Mouse (Mus musculus) mouse embryonic stem cell (cell line): ENCODE measurements around the gene Rbm34.

Source experiments
- in situ Hi-C, 2 experiments: fragments of 300-500 bp; cut with MboI; formaldehyde crosslinking; loops; 1 replicate in 1 of 2; 3 replicates in 1 of 2; pipeline ENCODE4 v1.14.3; 2019 to 2020; ENCODE audit warnings: low sequenced_read_pairs in 2 of 2, low pct_unique_long_range_greater_than_20kb in 1 of 2, mixed read lengths in 1 of 2; ENCODE audit not compliant: unreplicated experiment in 1 of 2

The Rbm34 gene

GRCm38 (mm10) chr8:126970579-126971313 is at the start of gene Rbm34:
Rbm34 (minus strand) TSS chr8:126971071.
- in situ Hi-C loops, result no loop called here

GRCm38 (mm10) chr8:127011668-127012067 is 40.8 kb upstream of the Rbm34 start:
- in situ Hi-C loops, result no loop called here

DNA sequence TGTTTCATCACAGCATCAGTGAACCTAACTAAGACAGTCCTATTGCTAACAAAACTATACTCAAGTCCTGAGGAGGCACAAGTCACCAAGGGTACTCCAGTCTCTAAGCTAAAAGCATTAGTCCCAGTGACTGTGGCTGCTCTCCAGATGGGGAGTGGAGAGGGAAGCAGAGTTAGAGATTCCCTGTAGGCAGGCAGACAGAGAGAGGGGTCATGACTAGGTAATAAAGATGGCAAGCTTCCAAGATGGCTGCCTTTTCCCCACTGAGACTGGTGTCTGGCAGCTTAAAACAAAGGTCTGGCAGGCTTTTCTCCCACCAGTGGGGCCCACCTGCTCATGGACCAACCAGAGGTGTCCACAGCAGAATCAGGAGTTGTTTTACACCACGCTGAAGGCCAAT is 23.6 kb upstream of the Rbm34 start:
- in situ Hi-C loops, result loop anchor here (25.0 kb wide), 2 partner anchors 293 to 593 kb away; no protein-coding TSS in a partner anchor

DNA sequence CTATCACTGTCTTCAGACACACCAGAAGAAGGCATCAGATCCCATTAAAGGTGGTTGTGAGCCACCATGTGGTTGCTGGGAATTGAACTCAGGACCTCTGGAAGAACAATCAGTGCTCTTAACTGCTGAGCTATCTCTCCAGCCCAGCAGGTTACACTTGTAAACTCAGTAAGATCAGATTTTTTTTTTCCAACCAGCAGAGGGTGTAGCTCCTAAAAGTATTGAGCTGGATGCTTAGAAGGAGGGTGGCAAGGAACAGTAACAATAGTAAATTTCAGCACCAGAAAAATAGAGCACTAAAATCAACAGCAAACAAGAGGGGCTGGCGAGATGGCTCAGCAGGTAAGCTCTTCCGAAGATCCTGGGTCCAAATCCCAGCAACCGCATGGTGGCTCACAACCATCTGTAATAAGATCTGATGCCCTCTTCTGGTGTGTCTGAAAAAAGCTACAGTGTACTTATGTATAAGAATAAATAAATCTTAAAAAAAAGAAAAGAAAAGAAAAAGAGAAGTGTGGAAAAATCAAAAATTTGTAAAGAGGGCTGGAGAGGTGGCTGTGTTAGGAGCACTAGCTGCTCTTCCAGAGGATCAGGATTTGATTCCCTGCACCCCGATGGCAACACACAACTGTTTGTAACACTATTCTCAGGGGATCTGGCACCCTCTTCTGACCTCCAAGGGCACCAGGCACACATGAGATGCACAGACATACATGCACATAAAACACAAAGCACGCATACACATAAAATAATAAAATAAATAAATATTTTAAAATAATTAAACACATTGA is 18.7 kb upstream of the Rbm34 start:
- in situ Hi-C loops, result loop anchor here (5.0 to 25.0 kb wide), 5 partner anchors 153 to 598 kb away; no protein-coding TSS in a partner anchor

DNA sequence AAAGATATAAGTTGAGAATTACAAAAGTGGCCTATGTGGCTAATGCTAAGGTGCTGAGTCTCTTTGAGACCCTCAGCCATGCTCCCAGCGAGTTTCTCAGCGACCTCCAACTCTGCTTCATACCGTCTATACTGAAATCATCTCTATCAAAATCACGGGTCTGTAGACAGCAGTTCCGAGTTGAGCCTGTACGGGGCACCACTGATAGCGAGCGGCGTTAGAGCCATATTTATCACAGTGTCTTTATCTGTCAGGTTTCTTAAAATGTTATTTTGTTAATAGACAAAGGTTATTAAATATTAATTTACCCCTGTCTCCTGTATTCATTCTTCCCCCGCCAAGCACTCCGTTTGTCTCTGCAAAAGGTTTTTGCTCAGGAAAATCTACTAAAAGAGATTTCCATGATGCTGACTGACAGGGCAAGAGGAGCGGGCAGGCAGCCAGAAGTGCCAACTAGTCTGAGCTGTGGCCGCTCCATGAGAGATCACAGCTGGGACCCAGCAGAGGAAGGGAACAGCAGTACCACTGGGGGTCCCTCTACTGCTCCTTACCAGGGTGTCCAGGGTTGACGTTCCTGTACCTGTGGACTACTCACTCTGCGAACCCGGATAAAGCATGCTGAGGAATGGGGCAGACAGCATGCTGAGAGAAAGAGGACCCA is 17.6 kb upstream of the Rbm34 start:
- in situ Hi-C loops, result loop anchor here (5.0 to 25.0 kb wide), 5 partner anchors 154 to 599 kb away; no protein-coding TSS in a partner anchor

DNA sequence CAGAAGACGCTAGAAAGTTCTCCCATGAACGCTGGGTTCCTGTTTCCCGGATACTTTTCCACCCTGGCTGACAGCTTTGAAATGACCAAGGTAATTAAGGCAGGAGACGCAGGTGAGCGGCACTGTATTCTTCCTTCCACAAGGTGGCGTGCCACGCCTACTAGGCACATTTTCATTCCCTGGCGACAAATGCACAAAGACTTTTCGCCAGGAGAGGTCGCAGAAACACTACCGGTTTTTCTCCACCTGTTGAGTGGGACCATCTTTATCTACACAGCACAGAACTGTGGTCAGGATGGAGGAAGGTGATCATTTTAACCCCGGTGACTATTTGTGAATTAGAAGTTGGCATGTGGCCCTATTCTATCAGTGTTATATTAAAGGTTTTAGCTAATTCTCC is 15.6 kb upstream of the Rbm34 start:
- in situ Hi-C loops, result loop anchor here (5.0 to 25.0 kb wide), 5 partner anchors 156 to 601 kb away; no protein-coding TSS in a partner anchor

- in situ Hi-C loops, result loop anchor here (10.0 to 25.0 kb wide), 4 partner anchors 165 to 607 kb away; no protein-coding TSS in a partner anchor
These were observed 9.2 kb upstream of the Rbm34 start for GRCm38 (mm10) chr8:126980046-126980445.

DNA sequence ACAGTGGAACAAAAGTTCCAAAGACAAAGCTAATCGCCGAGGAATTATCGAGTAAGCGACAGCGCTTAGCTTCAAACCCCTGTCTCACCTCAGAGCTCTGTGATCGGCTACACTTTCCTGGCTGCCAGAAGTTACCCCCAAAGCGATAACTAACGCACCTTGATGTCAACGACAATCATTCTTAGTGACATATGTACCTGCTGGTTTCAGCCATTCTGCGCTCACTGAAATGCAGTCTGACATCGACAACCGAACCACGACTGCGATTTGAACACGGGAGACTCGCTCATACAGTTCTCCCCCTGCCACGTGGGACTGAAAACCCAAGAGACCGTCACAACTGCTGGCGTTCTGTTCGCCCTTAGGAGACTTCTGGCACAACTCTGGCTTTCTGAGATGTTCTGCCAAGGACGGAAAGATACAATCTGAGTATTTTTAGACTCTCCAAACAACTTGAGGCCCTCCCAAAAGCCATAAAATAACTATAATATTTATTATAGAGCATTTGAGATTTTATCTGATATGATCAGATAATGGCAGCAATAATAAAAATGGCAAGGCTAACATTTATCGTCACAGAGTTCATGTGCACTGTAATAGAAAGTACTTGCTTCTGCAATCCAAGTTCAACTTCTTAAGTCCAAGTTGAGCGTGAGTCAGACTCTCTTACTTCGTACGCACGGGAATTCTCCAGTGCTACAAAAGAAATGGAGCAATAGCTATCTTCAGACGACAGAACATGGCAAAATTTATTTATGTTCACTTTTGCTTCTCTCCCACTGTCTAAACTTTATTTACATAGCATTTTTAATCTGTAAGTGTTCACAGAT is 8.4 kb upstream of the Rbm34 start:
- in situ Hi-C loops, result loop anchor here (25.0 kb wide), 2 partner anchors 308 to 608 kb away; no protein-coding TSS in a partner anchor

DNA sequence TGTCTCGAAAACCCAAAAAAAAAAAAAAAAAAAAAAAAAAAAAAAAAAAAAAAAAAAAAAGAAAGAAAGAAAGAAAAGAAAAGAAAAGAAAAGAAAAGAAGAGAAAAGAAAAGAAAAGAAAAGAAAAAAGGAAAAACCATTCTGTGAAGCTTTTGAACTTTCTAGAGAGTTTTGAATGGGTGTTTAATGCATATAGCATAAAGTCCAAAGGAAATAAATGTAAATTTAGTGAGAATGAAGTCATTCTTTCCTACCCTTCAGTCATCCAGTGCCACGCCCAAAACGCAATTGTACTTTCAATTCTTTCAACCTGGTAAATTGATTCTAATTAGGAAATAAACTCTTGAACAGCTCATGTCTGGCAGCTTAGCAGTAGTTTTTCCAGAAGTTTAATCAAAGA is 7.7 kb upstream of the Rbm34 start:
- in situ Hi-C loops, result loop anchor here (25.0 kb wide), 2 partner anchors 309 to 609 kb away; no protein-coding TSS in a partner anchor

- in situ Hi-C loops, result loop anchor here (25.0 kb wide), 2 partner anchors 309 to 609 kb away; no protein-coding TSS in a partner anchor
These were observed 7.2 kb upstream of the Rbm34 start for GRCm38 (mm10) chr8:126978028-126978427.

DNA sequence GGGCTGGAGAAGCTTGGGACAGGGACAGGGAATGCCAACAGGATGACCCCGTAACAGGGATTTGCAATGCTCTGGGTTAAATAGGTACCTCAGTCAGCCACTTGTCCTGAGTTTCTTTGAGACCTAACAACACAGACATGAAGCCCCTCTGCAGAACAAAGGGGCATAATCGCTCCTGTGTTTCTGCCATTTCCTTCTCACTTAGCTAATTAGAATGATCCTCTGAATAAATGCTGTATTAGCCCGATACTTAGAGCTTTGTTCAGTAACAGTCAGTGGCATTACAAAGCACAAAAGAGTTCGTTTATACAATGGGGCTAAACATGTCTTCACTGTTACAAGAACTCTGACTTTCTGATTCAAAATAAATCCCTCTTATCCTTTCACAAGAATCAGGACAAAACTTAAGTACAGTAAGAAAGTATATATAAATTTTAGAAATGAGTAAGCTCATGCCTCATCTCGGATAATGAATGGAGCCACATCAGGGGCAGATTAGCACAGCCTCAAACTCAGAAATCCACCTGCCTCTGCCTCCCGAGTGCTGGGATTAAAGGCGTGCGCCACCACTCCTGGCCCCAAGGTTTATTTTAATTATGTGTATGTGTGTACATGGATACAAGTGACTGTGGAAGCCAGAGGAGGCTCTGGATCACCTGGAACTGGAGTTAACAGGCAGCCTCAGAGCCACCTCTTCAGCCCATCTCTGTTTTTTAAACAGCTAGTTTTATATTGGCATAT is 5.9 kb upstream of the Rbm34 start:
- in situ Hi-C loops, result loop anchor here (25.0 kb wide), 2 partner anchors 311 to 611 kb away; no protein-coding TSS in a partner anchor

DNA sequence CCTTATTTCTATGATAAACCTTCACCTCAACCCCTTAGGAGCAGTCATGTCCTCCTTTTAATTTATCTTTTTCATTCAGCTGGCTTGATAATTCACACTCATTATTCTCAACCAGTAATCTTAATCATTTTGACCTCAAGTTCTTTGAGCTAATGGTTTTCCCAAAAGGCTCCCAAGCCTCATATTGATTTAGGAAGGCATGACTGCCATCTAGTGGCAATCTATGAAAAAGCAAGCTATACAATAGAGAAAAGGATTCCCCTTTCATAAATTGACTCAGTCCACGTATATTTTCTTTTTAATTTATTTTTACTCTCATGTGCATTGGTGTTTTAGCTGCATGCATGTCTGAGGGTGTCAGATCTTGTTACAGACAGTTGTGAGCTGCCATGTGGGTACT is 4.8 kb upstream of the Rbm34 start:
- in situ Hi-C loops, result loop anchor here (25.0 kb wide), 2 partner anchors 312 to 612 kb away; no protein-coding TSS in a partner anchor

- in situ Hi-C loops, result no loop called here
These were observed 3.6 kb upstream of the Rbm34 start for GRCm38 (mm10) chr8:126974511-126974910.

DNA sequence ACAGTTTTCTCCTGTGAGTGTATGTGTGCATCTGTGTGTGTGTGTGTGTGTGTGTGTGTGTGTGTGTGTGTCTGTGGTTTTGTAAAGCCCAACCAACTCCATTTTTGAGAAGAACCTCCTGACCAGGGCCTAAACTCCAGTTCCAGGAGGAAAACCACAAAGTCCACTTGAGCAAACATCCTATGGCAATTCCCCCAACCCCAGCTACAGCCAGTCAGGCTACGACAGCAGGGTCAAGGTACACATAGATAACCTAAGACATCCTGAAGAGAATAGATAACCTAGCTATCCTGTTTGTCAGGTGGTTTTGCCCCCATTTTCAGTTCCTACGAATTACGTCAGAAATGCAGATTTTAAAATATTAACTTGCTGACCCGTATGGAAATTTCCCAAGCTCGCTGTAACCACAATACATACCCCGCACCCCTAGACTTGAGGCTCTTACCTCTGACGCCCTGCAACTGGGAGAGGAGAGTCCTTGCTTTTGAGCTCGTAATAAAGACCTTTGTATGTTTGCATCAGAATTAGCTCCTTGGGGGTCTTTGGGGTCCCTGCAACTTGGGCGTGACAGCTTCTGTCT is 2.9 kb upstream of the Rbm34 start:
- in situ Hi-C loops, result no loop called here

- in situ Hi-C loops, result no loop called here
These were observed 1.8 kb upstream of the Rbm34 start for GRCm38 (mm10) chr8:126972649-126973048.

DNA sequence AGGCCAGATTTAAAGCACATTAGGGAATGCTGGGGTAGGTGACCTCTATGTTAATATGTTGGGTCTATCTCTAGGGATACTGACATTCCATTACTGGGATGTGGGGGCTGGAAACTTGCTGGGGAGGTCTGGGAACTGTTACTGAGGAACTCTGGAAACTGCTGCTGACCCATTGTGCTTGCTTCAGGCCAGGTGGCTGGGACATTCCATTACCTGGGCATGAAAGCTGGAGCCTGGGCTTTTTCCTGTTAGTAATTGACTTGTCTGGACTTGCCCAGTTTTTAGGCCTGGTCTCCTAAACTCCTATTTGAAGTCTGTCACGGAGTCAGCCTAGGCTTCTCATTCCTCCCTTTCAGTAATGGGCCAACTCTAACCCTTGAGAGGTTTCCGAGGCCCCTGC is 1.2 kb upstream of the Rbm34 start:
- in situ Hi-C loops, result no loop called here

DNA sequence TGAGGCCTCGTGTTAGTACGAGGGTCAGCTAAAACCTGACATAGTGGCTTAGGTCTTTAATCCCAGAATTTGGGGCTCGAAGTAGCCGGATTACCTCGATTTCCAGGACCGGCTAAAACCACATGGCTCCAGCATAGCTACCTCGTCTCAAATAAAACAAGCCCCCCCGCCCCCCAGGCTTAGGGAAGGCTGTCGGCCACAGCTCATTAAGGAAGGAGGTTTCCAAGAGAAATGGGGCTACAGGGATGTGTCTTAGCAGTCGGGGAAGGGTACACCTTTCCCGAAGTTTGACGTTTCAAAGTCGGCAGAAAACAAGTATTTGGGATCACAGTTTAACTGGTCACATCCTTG is 418 bp upstream of the Rbm34 start:
- in situ Hi-C loops, result no loop called here
